Mouse (Mus musculus) c-Kit-negative CD71-positive TER-119-positive erythroid progenitor cells, embryonic 14.5 days (primary cell): ENCODE results near the gene Frg2f1.

Experiments used
- DNase-seq: peaks from one replicate; pipeline ENCODE4 v3.0.0-alpha.2; 2013; ENCODE audit warnings: low read depth, low spot score

The Frg2f1 gene

GRCm38 (mm10) chr4:119492933-119493327, 46.4 kb downstream of the Frg2f1 start:
- DNase-seq = no peak

- no peak for DNase-seq
These were observed 46.9 kb downstream of the Frg2f1 start, which contains the start of gene Rimkla for GRCm38 (mm10) chr4:119492291-119492932. Gene Rimkla (minus strand): TSS chr4:119492628.

- peak; percentile 15 for DNase-seq
These were observed 48.5 kb downstream of the Frg2f1 start for GRCm38 (mm10) chr4:119490806-119491205.

GRCm38 (mm10) chr4:119489666-119490065, 49.7 kb downstream of the Frg2f1 start:
- no peak for DNase-seq

GRCm38 (mm10) chr4:119484882-119485281, 54.4 kb downstream of the Frg2f1 start:
- DNase-seq = no peak

- DNase-seq = no peak
These were observed 56.3 kb downstream of the Frg2f1 start for GRCm38 (mm10) chr4:119483051-119483450.
